Mouse (Mus musculus): ENCODE data around the gene Nol6.

GRCm38 (mm10) chr4:41116817-41117216 is 7.4 kb downstream of the Nol6 start:
- TF ChIP-seq CTCF (IDR thresholded peaks at IDR 0.05; ENCODE audit: low read depth) (no peak), EP300 (IDR thresholded peaks at IDR 0.05; ENCODE audit: low read depth) (no peak)
